Mouse (Mus musculus): ENCODE measurements around the gene Oma1. TPM values are rescaled to one million over a fixed set of nuclear protein-coding genes. Genes with fewer than 3 reads are reported as not detected.

Gene Oma1
- polyA plus RNA-seq, 1 experiment from 2014 or later: 13.4 TPM

DNA sequence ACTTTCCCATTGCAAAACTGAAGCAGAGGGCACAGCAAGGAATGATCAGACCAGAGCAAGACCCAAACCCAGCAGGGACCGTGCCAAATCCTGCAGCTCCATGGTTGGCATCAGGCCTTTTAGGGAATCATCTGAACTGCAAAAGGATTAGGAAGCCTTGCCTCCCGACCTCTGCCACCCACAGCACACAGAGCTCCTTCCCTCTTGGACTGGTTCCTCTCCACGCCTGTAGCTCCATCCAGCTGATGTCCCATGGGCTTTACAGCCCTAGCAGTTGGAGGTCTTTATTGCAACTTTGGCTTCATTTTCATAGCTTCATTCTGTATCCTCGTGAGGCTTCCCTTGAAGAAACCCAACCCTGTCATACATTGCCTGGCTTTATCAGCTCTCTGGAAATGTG lies 71.4 kb downstream of the Oma1 start:
- no peak for ATAC-seq (ENCODE audit: low FRiP score)

DNA sequence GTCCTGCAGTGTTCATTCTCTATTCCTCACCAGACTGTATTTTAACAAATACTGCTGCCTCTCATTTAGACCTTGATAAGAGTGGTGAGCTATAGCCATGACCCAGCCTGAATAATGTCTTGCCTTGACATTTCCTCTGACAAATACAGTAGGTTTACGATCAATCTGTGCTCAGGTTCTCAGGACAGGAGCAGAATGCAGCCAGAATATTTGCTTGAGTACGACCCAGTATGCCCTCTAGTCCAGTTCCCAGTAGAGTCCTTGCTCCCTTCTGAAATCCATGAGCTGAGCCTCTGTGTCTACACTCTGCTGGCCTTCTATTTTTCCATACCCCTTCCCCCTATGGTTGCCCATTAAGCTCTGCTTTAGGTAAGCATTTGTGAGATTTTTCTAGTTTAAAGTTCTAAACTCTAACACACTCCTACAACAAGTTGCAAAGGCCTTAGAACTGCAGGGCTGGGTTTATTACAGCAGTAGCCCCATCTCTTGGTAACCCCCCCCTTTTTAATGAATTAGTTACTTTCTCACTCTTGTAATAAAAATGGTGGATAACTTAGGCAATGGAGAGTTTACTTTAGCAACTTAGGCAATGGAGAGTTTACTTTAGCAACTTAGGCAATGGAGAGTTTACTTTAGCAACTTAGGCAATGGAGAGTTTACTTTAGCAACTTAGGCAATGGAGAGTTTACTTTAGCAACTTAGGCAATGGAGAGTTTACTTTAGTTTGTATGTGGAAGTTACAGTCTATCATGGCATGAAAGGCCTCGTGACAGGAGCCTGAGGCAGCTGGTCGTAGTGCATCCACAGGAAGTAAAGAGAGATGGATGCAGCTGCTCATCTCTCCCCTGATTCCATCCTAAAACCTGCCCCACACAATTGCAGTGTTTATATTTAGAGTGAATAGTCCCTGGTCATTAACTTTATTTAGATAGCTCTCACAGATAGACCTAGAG lies 72.5 kb downstream of the Oma1 start:
- Histone ChIP-seq H3K9ac (no peak overlapping the region), H3K27ac (no peak overlapping the region), H3K27me3 (peaks cover 3% of the 10 kb centered on the region; the same call in 1 of the 2 replicates), H3K36me3 (replicated peaks) (no peaks in the 10 kb centered on the region), H3K4me1 (peaks cover 17% of the 10 kb centered on the region), H3K9me3 (no peaks in the 10 kb centered on the region), H3K4me2 (no peak overlapping the region), H3K4me3 (replicated peaks) (no peak overlapping the region)
- WGBS: 88% methylated on average over 4 of the region's 4 CpGs
- ATAC-seq (ENCODE audit: low FRiP score): no peak

More for the DNA sequence above, 71.4 kb downstream of the Oma1 start:
- Histone ChIP-seq H3K4me1 (peaks cover 17% of the 10 kb centered on the region), H3K9ac (no peak overlapping the region), H3K36me3 (replicated peaks) (no peaks in the 10 kb centered on the region), H3K27me3 (no peaks in the 10 kb centered on the region), H3K9me3 (no peaks in the 10 kb centered on the region), H3K4me2 (no peak overlapping the region), H3K27ac (no peak overlapping the region), H3K4me3 (replicated peaks) (no peak overlapping the region)
- WGBS: 75% methylated on average over 4 of the region's 4 CpGs

DNA sequence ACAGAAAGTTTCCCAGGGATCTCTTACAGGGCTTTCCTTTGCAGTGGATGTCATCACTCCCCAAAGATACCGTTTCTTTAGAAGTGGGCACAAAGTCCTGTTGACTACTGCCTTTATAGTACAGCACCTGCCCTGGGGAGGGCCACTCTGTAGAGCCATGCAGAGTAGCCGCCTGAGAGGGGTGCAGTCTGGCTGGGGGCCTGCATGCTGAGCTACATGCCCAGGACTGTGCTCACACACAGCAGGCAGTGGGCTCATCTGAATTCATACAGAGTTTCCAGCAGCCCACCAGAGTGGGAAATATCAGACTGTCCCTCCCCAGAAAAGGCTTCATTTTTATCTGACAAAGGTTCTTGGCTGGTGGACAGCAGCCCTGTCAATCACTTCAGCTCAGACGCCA lies 73.7 kb downstream of the Oma1 start:
- no peak for ATAC-seq (ENCODE audit: low FRiP score)
- 61% methylated on average over 3 of the region's 3 CpGs for WGBS
- Histone ChIP-seq H3K9ac (no peak overlapping the region), H3K9me3 (no peaks in the 10 kb centered on the region), H3K27me3 (peaks cover 3% of the 10 kb centered on the region; the same call in 1 of the 2 replicates), H3K4me2 (no peak overlapping the region), H3K4me3 (replicated peaks) (no peak overlapping the region), H3K4me1 (peaks cover 17% of the 10 kb centered on the region), H3K27ac (no peak overlapping the region), H3K36me3 (replicated peaks) (no peaks in the 10 kb centered on the region)

DNA sequence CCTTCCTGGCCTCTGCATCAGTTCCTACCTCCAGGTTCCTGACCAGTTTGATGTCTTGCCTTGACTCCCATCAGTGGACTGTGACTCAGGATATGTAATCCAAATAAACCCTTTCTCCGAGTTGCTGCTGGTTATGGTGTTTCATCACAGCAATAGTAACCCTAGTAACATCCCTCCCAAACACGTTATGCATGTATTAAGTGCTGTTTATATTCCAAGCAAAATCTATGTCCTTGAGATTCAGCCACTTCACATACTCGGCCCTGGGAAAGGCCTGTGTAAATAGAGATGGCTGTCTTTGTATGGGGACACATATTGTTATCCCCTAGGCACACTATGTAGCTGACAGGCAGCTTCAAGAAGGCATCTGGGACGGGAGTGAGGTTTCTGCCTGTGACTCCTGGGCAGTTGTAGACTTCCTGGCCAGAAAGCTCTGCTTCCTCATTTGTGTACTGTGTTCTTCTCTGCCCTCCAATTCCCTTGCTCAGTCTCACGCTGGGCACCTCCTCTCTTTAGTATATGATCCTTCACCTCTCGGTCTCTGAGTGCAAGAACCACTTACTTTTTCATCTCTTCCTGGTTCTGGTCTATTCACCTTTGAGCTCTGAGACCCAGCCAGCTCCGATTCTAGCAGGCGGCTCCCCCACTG lies 75.0 kb downstream of the Oma1 start:
- H3K4me2 ChIP-seq: no peak overlapping the region
- H3K9me3 ChIP-seq: no peaks in the 10 kb centered on the region
- H3K4me3 ChIP-seq (replicated peaks): no peak overlapping the region
- no peak overlapping the region for H3K27ac ChIP-seq
- H3K4me1 ChIP-seq: peaks cover 17% of the 10 kb centered on the region
- H3K27me3 ChIP-seq: peaks cover 3% of the 10 kb centered on the region; the same call in 1 of the 2 replicates
- no peaks in the 10 kb centered on the region for H3K36me3 ChIP-seq (replicated peaks)
- no peak for ATAC-seq (ENCODE audit: low FRiP score)
- 74% methylated on average over 8 of the region's 8 CpGs for WGBS
- no peak overlapping the region for H3K9ac ChIP-seq

DNA sequence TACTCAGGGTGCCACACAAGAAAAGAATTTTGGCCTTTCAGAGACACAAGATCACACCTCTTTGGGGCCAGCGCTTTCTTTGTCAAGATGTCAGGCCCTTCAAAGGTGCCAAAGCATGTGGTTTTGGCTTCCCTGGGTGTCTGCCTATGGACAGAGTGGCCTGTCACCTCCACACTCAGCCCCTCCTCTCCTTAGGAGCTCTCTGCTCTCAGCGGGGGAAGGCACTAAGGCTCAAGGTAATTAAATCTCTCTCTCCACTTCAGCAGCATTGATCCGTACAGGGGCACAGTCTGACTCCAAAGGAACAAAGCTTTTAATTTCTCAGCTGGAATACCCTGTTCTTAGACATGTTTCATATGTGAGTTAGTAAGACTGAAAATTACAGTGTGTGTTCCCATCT lies 76.0 kb downstream of the Oma1 start:
- peaks cover 3% of the 10 kb centered on the region; the same call in 1 of the 2 replicates for H3K27me3 ChIP-seq
- ATAC-seq (ENCODE audit: low FRiP score): 0 out of 2 replicates have a peak, but pooled peaks have one; percentile 55
- no peak overlapping the region for H3K4me3 ChIP-seq (replicated peaks)
- H3K9me3 ChIP-seq: no peaks in the 10 kb centered on the region
- no peak overlapping the region for H3K9ac ChIP-seq
- WGBS: 12% methylated on average over 3 of the region's 3 CpGs
- H3K27ac ChIP-seq: no peak overlapping the region
- H3K36me3 ChIP-seq (replicated peaks): no peaks in the 10 kb centered on the region
- H3K4me2 ChIP-seq: no peak overlapping the region
- peaks cover 17% of the 10 kb centered on the region for H3K4me1 ChIP-seq

DNA sequence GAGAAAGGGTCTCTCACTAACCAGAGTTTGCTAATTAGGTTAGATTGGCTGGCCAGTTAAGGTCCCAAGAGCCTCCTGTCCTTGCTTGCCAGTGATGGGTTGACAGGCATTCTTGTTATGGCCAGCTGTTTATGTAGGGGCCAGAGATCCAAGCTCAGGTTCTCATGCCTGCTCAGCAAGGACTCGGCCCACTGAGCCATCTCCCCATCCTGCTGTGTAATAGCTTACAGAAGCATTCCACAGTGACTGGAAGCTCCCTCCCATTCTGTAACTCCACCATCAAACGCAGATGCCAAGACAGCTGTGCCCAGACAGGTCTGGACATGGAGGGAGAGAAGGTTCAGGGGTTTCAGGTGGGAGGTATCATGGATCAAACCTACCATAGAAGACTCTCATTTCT lies 76.9 kb downstream of the Oma1 start:
- H3K9me3 ChIP-seq: no peaks in the 10 kb centered on the region
- peaks cover 3% of the 10 kb centered on the region; the same call in 1 of the 2 replicates for H3K27me3 ChIP-seq
- no peak for ATAC-seq (ENCODE audit: low FRiP score)
- no peak overlapping the region for H3K9ac ChIP-seq
- 81% methylated on average over 2 of the region's 2 CpGs for WGBS
- H3K27ac ChIP-seq: no peak overlapping the region
- peaks cover 17% of the 10 kb centered on the region for H3K4me1 ChIP-seq
- H3K36me3 ChIP-seq (replicated peaks): no peaks in the 10 kb centered on the region
- H3K4me3 ChIP-seq (replicated peaks): no peak overlapping the region
- H3K4me2 ChIP-seq: no peak overlapping the region

DNA sequence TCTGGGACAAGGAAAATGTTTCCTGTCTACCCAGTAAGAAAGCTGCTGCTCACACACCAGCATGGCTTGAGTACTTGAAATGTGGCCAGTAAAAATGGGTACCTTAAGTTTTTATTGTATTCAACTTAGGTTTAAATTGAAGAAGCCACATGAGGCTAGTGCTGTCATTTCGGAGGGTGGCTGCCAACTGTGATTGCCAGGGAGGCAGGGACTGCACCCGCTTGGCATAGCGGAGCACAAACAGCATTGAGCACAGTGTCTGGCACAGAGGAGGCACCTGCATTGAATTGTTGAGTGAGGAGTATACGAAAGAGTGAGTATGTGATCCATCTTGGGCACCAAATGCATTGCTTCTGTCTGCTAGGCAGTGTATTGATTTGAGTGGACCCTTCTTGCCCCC lies 81.5 kb downstream of the Oma1 start:
- Histone ChIP-seq H3K4me2 (no peak overlapping the region), H3K9ac (no peak overlapping the region), H3K4me1 (no peaks in the 10 kb centered on the region), H3K36me3 (replicated peaks) (no peaks in the 10 kb centered on the region), H3K9me3 (no peaks in the 10 kb centered on the region), H3K27ac (no peak overlapping the region), H3K27me3 (peaks cover 3% of the 10 kb centered on the region; the same call in 1 of the 2 replicates), H3K4me3 (replicated peaks) (no peak overlapping the region)
- ATAC-seq (ENCODE audit: low FRiP score): no peak
- WGBS: 91% methylated on average over 4 of the region's 4 CpGs

DNA sequence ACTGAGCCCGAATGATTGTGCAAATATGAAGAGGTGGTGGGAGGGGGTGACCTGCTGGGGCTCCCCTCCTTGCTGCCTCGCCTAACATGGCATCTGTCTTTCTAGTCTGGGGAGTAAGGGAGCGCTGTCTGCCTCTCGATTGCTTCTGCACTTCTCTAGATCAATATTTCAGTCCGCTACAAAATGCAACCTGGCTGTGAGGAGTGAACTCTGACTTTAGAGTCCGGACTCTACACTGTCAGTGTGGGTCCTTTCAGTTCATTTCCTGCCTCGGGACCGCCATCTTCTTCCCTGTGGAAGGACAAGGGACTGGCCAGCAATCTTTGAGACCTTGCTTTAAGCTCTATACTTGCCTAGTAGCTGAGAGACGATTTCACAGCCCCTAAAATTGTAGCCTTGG lies 82.3 kb downstream of the Oma1 start:
- no peak overlapping the region for H3K4me2 ChIP-seq
- no peaks in the 10 kb centered on the region for H3K36me3 ChIP-seq (replicated peaks)
- no peak overlapping the region for H3K4me3 ChIP-seq (replicated peaks)
- ATAC-seq (ENCODE audit: low FRiP score): no peak
- H3K9me3 ChIP-seq: no peaks in the 10 kb centered on the region
- 71% methylated on average over 9 of the region's 9 CpGs for WGBS
- no peaks in the 10 kb centered on the region for H3K27me3 ChIP-seq
- no peaks in the 10 kb centered on the region for H3K4me1 ChIP-seq
- no peak overlapping the region for H3K27ac ChIP-seq
- no peak overlapping the region for H3K9ac ChIP-seq

DNA sequence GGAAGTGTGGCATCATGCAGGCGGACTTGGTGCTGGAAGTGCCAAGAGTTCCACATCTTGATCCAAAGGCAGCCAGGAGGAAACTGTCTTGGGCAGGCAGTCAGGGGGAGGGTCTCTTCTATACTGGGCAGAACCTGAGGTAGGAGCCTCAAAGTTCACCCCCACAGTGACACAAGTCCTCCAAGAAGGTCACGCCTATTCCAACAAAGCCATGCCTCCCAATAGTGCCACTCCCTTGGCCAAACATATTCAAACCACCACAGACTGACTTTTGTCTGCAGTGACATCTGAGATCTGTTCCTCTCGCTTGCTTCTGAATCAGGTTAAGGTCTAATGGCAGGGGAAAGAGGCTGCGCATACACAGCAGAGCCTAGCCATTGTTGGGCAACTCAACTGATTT lies 83.3 kb downstream of the Oma1 start:
- no peak overlapping the region for H3K4me3 ChIP-seq (replicated peaks)
- no peak overlapping the region for H3K27ac ChIP-seq
- 94% methylated on average over 4 of the region's 4 CpGs for WGBS
- no peaks in the 10 kb centered on the region for H3K27me3 ChIP-seq
- no peaks in the 10 kb centered on the region for H3K4me1 ChIP-seq
- no peaks in the 10 kb centered on the region for H3K36me3 ChIP-seq (replicated peaks)
- ATAC-seq (ENCODE audit: low FRiP score): no peak
- H3K9ac ChIP-seq: no peak overlapping the region
- H3K4me2 ChIP-seq: no peak overlapping the region
- H3K9me3 ChIP-seq: no peaks in the 10 kb centered on the region

DNA sequence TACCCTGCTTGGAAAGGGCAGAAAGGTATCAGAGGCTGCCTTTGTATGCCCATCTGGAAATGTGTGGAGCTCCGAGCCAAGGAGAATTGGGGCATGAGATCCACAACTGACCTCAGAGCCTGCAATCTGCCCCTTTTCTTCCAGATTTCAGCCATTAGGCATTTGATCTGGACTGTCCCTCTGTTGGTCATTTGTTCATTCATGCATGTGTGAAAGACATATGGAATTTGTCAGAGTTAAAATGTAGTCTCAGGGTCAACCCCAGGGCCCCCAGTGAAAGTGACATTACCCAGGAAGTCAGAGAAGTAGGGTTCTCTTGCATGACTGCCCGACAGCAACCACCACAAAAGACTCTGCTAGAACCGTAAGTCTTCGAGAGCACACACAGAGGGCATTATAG lies 89.0 kb downstream of the Oma1 start:
- no peak overlapping the region for H3K4me2 ChIP-seq
- H3K27ac ChIP-seq: no peak overlapping the region
- no peak overlapping the region for H3K9ac ChIP-seq
- H3K36me3 ChIP-seq (replicated peaks): no peaks in the 10 kb centered on the region
- H3K9me3 ChIP-seq: no peaks in the 10 kb centered on the region
- no peak for ATAC-seq (ENCODE audit: low FRiP score)
- H3K4me3 ChIP-seq (replicated peaks): no peak overlapping the region
- H3K27me3 ChIP-seq: no peaks in the 10 kb centered on the region
- WGBS: 80% methylated on average over 4 of the region's 4 CpGs
- no peaks in the 10 kb centered on the region for H3K4me1 ChIP-seq

DNA sequence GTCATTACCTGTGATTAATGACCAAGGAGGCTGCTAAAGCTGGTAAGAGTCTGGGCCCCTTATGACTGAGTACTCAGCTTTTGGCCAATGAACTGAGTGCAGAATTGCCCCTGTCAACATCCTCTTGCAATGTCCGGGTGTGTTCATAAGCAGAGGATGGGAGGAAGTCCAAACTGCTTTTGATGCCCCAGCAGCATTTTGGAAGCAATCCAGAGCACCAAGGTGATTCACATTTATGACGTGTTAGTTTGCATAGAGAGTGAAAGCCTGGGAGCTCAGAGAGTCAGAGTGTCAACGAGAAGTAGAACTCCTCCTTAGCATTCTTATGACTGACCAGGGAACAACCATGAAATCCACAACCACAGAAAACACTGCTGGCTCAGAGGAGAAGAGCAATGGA lies 91.7 kb downstream of the Oma1 start:
- no peak overlapping the region for H3K9ac ChIP-seq
- 81% methylated on average over 3 of the region's 3 CpGs for WGBS
- no peak overlapping the region for H3K27ac ChIP-seq
- H3K4me2 ChIP-seq: no peak overlapping the region
- H3K36me3 ChIP-seq (replicated peaks): no peaks in the 10 kb centered on the region
- no peak overlapping the region for H3K4me3 ChIP-seq (replicated peaks)
- H3K9me3 ChIP-seq: no peaks in the 10 kb centered on the region
- ATAC-seq (ENCODE audit: low FRiP score): no peak
- H3K27me3 ChIP-seq: no peaks in the 10 kb centered on the region
- H3K4me1 ChIP-seq: no peaks in the 10 kb centered on the region

DNA sequence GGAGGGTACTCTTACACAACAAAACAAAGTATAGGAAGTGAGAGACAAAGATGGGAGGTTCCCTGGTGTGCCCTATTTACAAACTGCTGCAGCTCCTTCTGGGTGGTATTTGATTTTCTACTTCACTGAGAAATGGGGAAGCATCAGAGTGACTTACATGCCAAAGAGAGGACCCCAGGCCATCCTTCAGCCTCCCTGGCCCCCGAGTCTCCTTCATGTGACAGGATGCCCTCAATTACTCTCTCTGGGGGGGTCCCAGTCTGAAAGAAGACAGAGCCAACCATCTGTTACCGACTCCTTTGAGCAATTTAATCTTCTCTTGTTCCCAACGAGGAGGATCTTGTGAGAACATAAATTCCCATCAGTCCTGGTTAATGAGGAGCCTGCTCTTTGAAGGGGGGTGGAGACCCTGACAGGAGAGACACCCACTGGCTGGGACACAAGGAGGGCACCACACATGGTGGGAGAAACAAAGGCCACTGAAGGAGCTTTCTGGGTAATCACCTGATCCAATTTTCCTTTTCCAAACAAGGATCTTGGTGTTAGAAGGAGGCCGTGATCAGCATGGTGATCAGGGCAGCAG lies 96.7 kb downstream of the Oma1 start:
- ATAC-seq (ENCODE audit: low FRiP score): no peak
- no peaks in the 10 kb centered on the region for H3K9me3 ChIP-seq
- no peaks in the 10 kb centered on the region; the same call in 1 of the 2 replicates for H3K4me1 ChIP-seq
- no peak overlapping the region for H3K9ac ChIP-seq
- 9% methylated on average over 4 of the region's 4 CpGs for WGBS
- H3K4me2 ChIP-seq: no peak overlapping the region
- no peak overlapping the region for H3K27ac ChIP-seq
- H3K4me3 ChIP-seq (replicated peaks): no peak overlapping the region
- H3K36me3 ChIP-seq (replicated peaks): no peaks in the 10 kb centered on the region
- H3K27me3 ChIP-seq: no peaks in the 10 kb centered on the region

All from forebrain, embryonic 12.5 days (tissue).